Mouse (Mus musculus) heart, embryonic 11.5 days (tissue): ENCODE measurements at regions not wholly inside any gene's neighbourhood (a gene's known extent, or its start where the extent isn't known, plus 50 kb on each side); places are given as distances from the start of the nearest gene placed in this dataset.

Source experiments
- ATAC-seq: fragments of 200-750 bp; cut with Nextera tagmentation; replicated peaks from 2 replicates; pipeline ENCODE4 v1.8.0; 2017; ENCODE audit warnings: moderate library complexity; ENCODE audit not compliant: insufficient number of reproducible peaks, low FRiP score, low TSS enrichment
- H3K27ac ChIP-seq: fragments of 300-500 bp; sonication (generic); 2 replicates; pipeline ENCODE4 v1.5.1; 2014; ENCODE audit warnings: mild to moderate bottlenecking, low read depth, low read length
- H3K27me3 ChIP-seq: fragments of 300-500 bp; sonication (generic); 2 replicates; pipeline ENCODE4 v1.6.1; 2014; ENCODE audit warnings: mild to moderate bottlenecking, low read length, mixed read lengths; ENCODE audit not compliant: control insufficient read depth, insufficient read depth
- H3K36me3 ChIP-seq: fragments of 300-500 bp; sonication (generic); 2 replicates; pipeline ENCODE4 v1.6.1; 2014; ENCODE audit warnings: mild to moderate bottlenecking, low read length, moderate library complexity, mixed read lengths; ENCODE audit not compliant: control insufficient read depth, insufficient read depth
- H3K4me1 ChIP-seq: fragments of 300-500 bp; sonication (generic); 2 replicates; pipeline ENCODE4 v1.6.1; 2014; ENCODE audit warnings: low read length; ENCODE audit not compliant: control insufficient read depth, insufficient read depth
- H3K4me2 ChIP-seq: fragments of 300-500 bp; sonication (generic); 2 replicates; pipeline ENCODE4 v1.6.1; 2014; ENCODE audit warnings: mild to moderate bottlenecking, moderate library complexity
- H3K4me3 ChIP-seq: fragments of 300-500 bp; sonication (generic); 2 replicates; pipeline ENCODE4 v1.5.1; 2014; ENCODE audit warnings: low read depth, low read length
- H3K9ac ChIP-seq: fragments of 300-500 bp; sonication (generic); 2 replicates; pipeline ENCODE4 v1.6.1; 2014; ENCODE audit warnings: mild to moderate bottlenecking, low read depth, low read length, moderate library complexity
- H3K9me3 ChIP-seq: fragments of 300-500 bp; sonication (generic); replicated peaks from 2 replicates; pipeline ENCODE4 v1.6.1; 2016; ENCODE audit warnings: low read length; ENCODE audit not compliant: control insufficient read depth
- WGBS: fragments of 180-500 bp; shearing (Covaris S2); extraction: QIAGEN DNeasy Blood & Tissue Kit; methylation state at CpG from one replicate; pipeline ENCODE4 v1.1.7; 2014; ENCODE audit not compliant: insufficient replicate concordance; 5-methylcytosine and 5-hydroxymethylcytosine counted together

GRCm38 (mm10) chr2:75600511-75600910 lies 58.5 kb upstream of the Hnrnpa3 start:
- peaks cover 4% of the 10 kb centered on the region for H3K4me1 ChIP-seq
- no peak overlapping the region for H3K9ac ChIP-seq
- no peak overlapping the region for H3K27ac ChIP-seq
- H3K36me3 ChIP-seq, result no peaks in the 10 kb centered on the region
- no peaks in the 10 kb centered on the region for H3K9me3 ChIP-seq
- H3K27me3 ChIP-seq, result no peaks in the 10 kb centered on the region
- ATAC-seq, result no peak
- no peak overlapping the region for H3K4me3 ChIP-seq
- H3K4me2 ChIP-seq, result no peak overlapping the region
- WGBS, result 67% methylated on average over 5 of the region's 5 CpGs

- Histone ChIP-seq H3K4me3 (peak overlapping the region; percentile 42), H3K9me3 (no peaks in the 10 kb centered on the region), H3K27me3 (no peaks in the 10 kb centered on the region), H3K4me2 (peak overlapping the region; percentile 67), H3K27ac (no peak overlapping the region), H3K9ac (0 out of 2 replicates have a peak overlapping the region, but pooled peaks have one; percentile 31), H3K36me3 (no peaks in the 10 kb centered on the region), H3K4me1 (peaks cover 4% of the 10 kb centered on the region)
- ATAC-seq, result no peak
- WGBS, result 15% methylated on average over 24 of the region's 26 CpGs
Measured at GRCm38 (mm10) chr2:75603175-75603871, 55.7 kb upstream of the Hnrnpa3 start.

GRCm38 (mm10) chr2:75605634-75606033 lies 53.4 kb upstream of the Hnrnpa3 start:
- Histone ChIP-seq H3K9me3 (no peaks in the 10 kb centered on the region), H3K4me2 (peak overlapping the region; percentile 22), H3K27me3 (no peaks in the 10 kb centered on the region), H3K9ac (no peak overlapping the region), H3K4me1 (peaks cover 4% of the 10 kb centered on the region), H3K4me3 (no peak overlapping the region), H3K27ac (no peak overlapping the region), H3K36me3 (no peaks in the 10 kb centered on the region)
- WGBS, result 2% methylated on average over 7 of the region's 7 CpGs
- no peak for ATAC-seq

- no peak overlapping the region for H3K9ac ChIP-seq
- no peaks in the 10 kb centered on the region for H3K36me3 ChIP-seq
- H3K27ac ChIP-seq, result no peak overlapping the region
- peaks cover 4% of the 10 kb centered on the region for H3K4me1 ChIP-seq
- no peaks in the 10 kb centered on the region for H3K9me3 ChIP-seq
- no peaks in the 10 kb centered on the region for H3K27me3 ChIP-seq
- no peak overlapping the region for H3K4me3 ChIP-seq
- ATAC-seq, result no peak
- 66% methylated on average over 11 of the region's 11 CpGs for WGBS
- no peak overlapping the region for H3K4me2 ChIP-seq
Measured at GRCm38 (mm10) chr2:75607010-75607915, 51.8 kb upstream of the Hnrnpa3 start.

GRCm38 (mm10) chr2:75607958-75608357 lies 51.1 kb upstream of the Hnrnpa3 start:
- WGBS, result 65% methylated on average over 10 of the region's 10 CpGs
- no peaks in the 10 kb centered on the region for H3K27me3 ChIP-seq
- no peak overlapping the region for H3K9ac ChIP-seq
- peaks cover 7% of the 10 kb centered on the region for H3K4me1 ChIP-seq
- ATAC-seq, result no peak
- H3K4me3 ChIP-seq, result no peak overlapping the region
- H3K36me3 ChIP-seq, result no peaks in the 10 kb centered on the region
- H3K4me2 ChIP-seq, result no peak overlapping the region
- H3K27ac ChIP-seq, result no peak overlapping the region
- no peaks in the 10 kb centered on the region for H3K9me3 ChIP-seq

- 43% methylated on average over 15 of the region's 15 CpGs for WGBS
- Histone ChIP-seq H3K36me3 (no peaks in the 10 kb centered on the region), H3K9me3 (no peaks in the 10 kb centered on the region), H3K27ac (no peak overlapping the region), H3K4me3 (no peak overlapping the region), H3K4me1 (peaks cover 5% of the 10 kb centered on the region), H3K9ac (no peak overlapping the region), H3K4me2 (peak overlapping the region; percentile 67), H3K27me3 (no peaks in the 10 kb centered on the region)
- no peak for ATAC-seq
Measured at GRCm38 (mm10) chr2:75608482-75608881, 50.6 kb upstream of the Hnrnpa3 start.

- H3K9me3 ChIP-seq, result no peaks in the 10 kb centered on the region
- H3K4me1 ChIP-seq, result peaks cover 3% of the 10 kb centered on the region; the same call in 1 of the 2 replicates
- WGBS, result 9% methylated on average over 27 of the region's 27 CpGs
- peak overlapping the region; percentile 59 for H3K9ac ChIP-seq
- H3K4me3 ChIP-seq, result peak overlapping the region; percentile 29
- no peaks in the 10 kb centered on the region for H3K36me3 ChIP-seq
- H3K27me3 ChIP-seq, result no peaks in the 10 kb centered on the region
- H3K27ac ChIP-seq, result no peak overlapping the region
- peak overlapping the region; percentile 67 for H3K4me2 ChIP-seq
- no peak for ATAC-seq
Measured at GRCm38 (mm10) chr2:75609150-75609946, 49.7 kb upstream of the Hnrnpa3 start.
